Comparison of ENCODE assay signal across 26 mouse cellular contexts in genomic region chr7:144857158-144857557, GRCm38 (mm10). TPM values are rescaled to one million over a fixed set of nuclear protein-coding genes. Genes with fewer than 3 reads are reported as not detected.
A peak's percentile ranks its signal among the peaks of the same experiment; 100 is the strongest.
DNase-seq lines count a peak whose midpoint lies in the region; ATAC-seq and TF ChIP-seq lines count a peak whose summit lies in the region.
"Had no signal": no experiment of that assay in that cellular context is flagged by ENCODE, and none has a peak within 500 bp of the region (broad histone marks: within the 10 kb centered on the region; RNA-seq: fewer than 3 reads in every experiment).

No protein-coding gene starts in this region.

- peak; percentile 48 for ATAC-seq in megakaryocyte progenitor cell, adult 5-6 weeks (replicated peaks; ENCODE audit: poor library complexity)
- ATAC-seq: forebrain, embryonic 15.5 days; intestine, embryonic 16.5 days had no signal

- H3K9ac ChIP-seq in CH12.LX (ENCODE audit: insufficient read depth, low read depth): no peak overlapping the region
- H3K9ac ChIP-seq: embryonic facial prominence, embryonic 15.5 days; forebrain, embryonic 15.5 days; heart, embryonic 15.5 days; hindbrain, embryonic 14.5 days had no signal

- H3K9me3 ChIP-seq in CH12.LX (replicated peaks; ENCODE audit: low read length): peaks cover 12% of the 10 kb centered on the region
- H3K9me3 ChIP-seq: embryonic facial prominence, embryonic 15.5 days; forebrain, embryonic 15.5 days; heart, embryonic 15.5 days had no signal

- dilution Hi-C loops in CH12.LX (cut with MboI; ENCODE audit: extremely low pct_ligation_motif_present, extremely low pct_unique_long_range_greater_than_20kb, low sequenced_read_pairs): no loop called here

- no peak for TF ChIP-seq RAD21 in CH12.LX (IDR thresholded peaks at IDR 0.05; ENCODE audit: low read depth, low read length)

- in situ Hi-C loops in CH12.LX (cut with MboI; ENCODE audit: low pct_ligation_motif_present, low pct_unique_long_range_greater_than_20kb, low sequenced_read_pairs): no loop called here

- no peak overlapping the region for H3K27ac ChIP-seq in CH12.LX (ENCODE audit: insufficient read depth, low read depth)
- H3K27ac ChIP-seq: embryonic facial prominence, embryonic 15.5 days; forebrain, embryonic 15.5 days; heart, adult 2 months; heart, embryonic 15.5 days; hindbrain, embryonic 14.5 days had no signal

- peaks cover 17% of the 10 kb centered on the region for H3K27me3 ChIP-seq in CH12.LX (replicated peaks)

- TF ChIP-seq CTCF in CH12.LX (conservative IDR thresholded peaks at IDR 0.05 in 1 of 2, IDR thresholded peaks at IDR 0.05 in 1 of 2; ENCODE audit: low read depth in 2 of 2, low read length in 2 of 2): no peak

- no peaks in the 10 kb centered on the region for H3K36me3 ChIP-seq in CH12.LX (replicated peaks in 1 of 2; ENCODE audit: control insufficient read depth in 1 of 2, insufficient read depth in 1 of 2, low read length in 1 of 2)
- H3K36me3 ChIP-seq: embryonic facial prominence, embryonic 15.5 days; forebrain, embryonic 15.5 days; heart, embryonic 15.5 days had no signal

- no peak overlapping the region for H3K4me2 ChIP-seq in CH12.LX (ENCODE audit: insufficient read depth, low read depth, poor library complexity, severe bottlenecking)
- H3K4me2 ChIP-seq: embryonic facial prominence, embryonic 15.5 days; forebrain, embryonic 15.5 days; heart, embryonic 11.5 days; heart, embryonic 15.5 days; hindbrain, embryonic 14.5 days had no signal

- H3K4me1 ChIP-seq in CH12.LX (ENCODE audit: control insufficient read depth in 1 of 2, insufficient read depth in 2 of 2): peaks cover 0 to 14% of the 10 kb centered on the region in 2 experiments; a peak in 1 of 4 replicates

- no peaks in the 10 kb centered on the region for H3K79me2 ChIP-seq in CH12.LX (replicated peaks; ENCODE audit: control insufficient read depth, extremely low read depth, insufficient read depth, poor library complexity, severe bottlenecking)

- no peak for TF ChIP-seq EP300 in CH12.LX (IDR thresholded peaks at IDR 0.05; ENCODE audit: low read length)

- no peak overlapping the region for H3K4me3 ChIP-seq in CH12.LX (replicated peaks in 1 of 3; ENCODE audit: low read depth in 2 of 3, low read length in 2 of 3, poor library complexity in 1 of 3)
- H3K4me3 ChIP-seq: embryonic facial prominence, embryonic 15.5 days; erythroblast, embryonic 14.5 days; forebrain, embryonic 15.5 days; heart, adult 2 months; heart, embryonic 15.5 days had no signal

- TF ChIP-seq POLR2A in CH12.LX (IDR thresholded peaks at IDR 0.05; ENCODE audit: low read depth, low read length): no peak

- intact Hi-C loops in left cerebral cortex, postnatal 4 days (cut with DNase I): no loop called here

- DNase-seq in CH12.LX (ENCODE audit: extremely low read depth) (peak; percentile 35), ES-CJ7 (ENCODE audit: low read depth, low spot score) (peak; percentile 85), ZHBTc4 (ENCODE audit: low read depth, low spot score) (peak; percentile 81)
- no peak for DNase-seq in left cerebral cortex, postnatal 4 days
- DNase-seq in lung, postnatal 36 days: no peak
- DNase-seq in adrenal gland, adult 2 months: no peak
- DNase-seq: adrenal gland, postnatal 25 days; cerebellum, adult 18-20 months; cerebellum, adult 9-11 months; cerebellum, postnatal 36 days; gastrocnemius, postnatal 10 days; heart, adult 2 months; heart, postnatal 14 days; kidney, adult 2 months had no signal

TF ChIP-seq in CH12.LX, 34 proteins besides CTCF, POLR2A, EP300 and RAD21:
- TF ChIP-seq BHLHE40 (IDR thresholded peaks at IDR 0.05; ENCODE audit: low read depth, low read length) (no peak), ETS1 (conservative IDR thresholded peaks at IDR 0.05; ENCODE audit: low read depth, low read length) (no peak), POLR2AphosphoS2 (IDR thresholded peaks at IDR 0.05; ENCODE audit: low read depth, low read length) (no peak), MXI1 (IDR thresholded peaks at IDR 0.05; ENCODE audit: low read depth, low read length) (no peak), JUN (IDR thresholded peaks at IDR 0.05; ENCODE audit: insufficient read depth, low read depth, low read length) (no peak), HCFC1 (IDR thresholded peaks at IDR 0.05; ENCODE audit: low read depth, low read length) (no peak), GABPA (IDR thresholded peaks at IDR 0.05; ENCODE audit: insufficient replicate concordance, low read depth, low read length) (no peak), USF1 (IDR thresholded peaks at IDR 0.05; ENCODE audit: low read depth, low read length) (no peak), SMC3 (IDR thresholded peaks at IDR 0.05; ENCODE audit: low read depth, low read length) (no peak), USF2 (conservative IDR thresholded peaks at IDR 0.05; ENCODE audit: low read depth, low read length) (no peak), ZC3H11A (IDR thresholded peaks at IDR 0.05; ENCODE audit: low read depth, low read length) (no peak), IRF4 (IDR thresholded peaks at IDR 0.05; ENCODE audit: low read depth, low read length) (no peak), MEF2A (IDR thresholded peaks at IDR 0.05; ENCODE audit: borderline replicate concordance, low read depth, low read length) (no peak), MAFK (IDR thresholded peaks at IDR 0.05; ENCODE audit: insufficient replicate concordance, low read length) (no peak), E2F4 (IDR thresholded peaks at IDR 0.05; ENCODE audit: insufficient replicate concordance, low read depth, low read length) (no peak)

RNA-seq across cellular contexts. Expression of gene Fgf4, which starts 10.0 kb away (rescaled TPM):
- total RNA-seq in CH12.LX (2012; rRNA removed) (not detected in 2 replicates), CH12.LX (2014; rRNA removed) (not detected in 2 replicates)
- polyA plus RNA-seq in CH12.LX (2012; ENCODE audit: insufficient read length, low read depth): not detected in 2 replicates
- not detected in 2 replicates for total RNA-seq in megakaryocyte progenitor cell, adult 5-6 weeks (2015)
- total RNA-seq in megakaryocyte progenitor cell, adult 5-6 weeks (2017): not detected in 2 replicates
- not detected for total RNA-seq in left cerebral cortex, postnatal 4 days (2021)
- total RNA-seq in adrenal gland, adult 2 months (2021): not detected
- polyA plus RNA-seq in adrenal gland, adult 2 months (2012; rRNA removed): not detected in 2 replicates
- total RNA-seq: adrenal gland, postnatal 25 days; heart, adult 2 months; heart, postnatal 14 days; hematopoietic stem cell, adult 5-6 weeks had no signal
- polyA plus RNA-seq: C2C12; erythroblast, embryonic 14.5 days; forebrain, embryonic 11.5 days; forebrain, embryonic 15.5 days; gonadal fat pad, adult 2 months; heart, adult 2 months; heart, embryonic 11.5 days; heart, embryonic 15.5 days; hindbrain, embryonic 14.5 days; intestine, embryonic 16.5 days; kidney, adult 2 months had no signal

RNA-seq across cellular contexts. Expression of gene Fgf3, which starts 19.3 kb away (rescaled TPM):
- total RNA-seq in CH12.LX (2012; rRNA removed): not detected in 2 replicates
- not detected in 2 replicates for total RNA-seq in CH12.LX (2014; rRNA removed)
- not detected in 2 replicates for polyA plus RNA-seq in CH12.LX (2012; ENCODE audit: insufficient read length, low read depth)
- total RNA-seq in megakaryocyte progenitor cell, adult 5-6 weeks (2015): 1.0 and 2.1 TPM in 2 replicates
- 0.37 and 1.4 TPM in 2 replicates for total RNA-seq in megakaryocyte progenitor cell, adult 5-6 weeks (2017)
- under 1 TPM; 0.44 to 0.72 TPM for total RNA-seq in left cerebral cortex, postnatal 4 days (2021)
- total RNA-seq in adrenal gland, adult 2 months (2021): under 1 TPM; 0.81 to 0.93 TPM
- 3.5 and 4.9 TPM in 2 replicates for polyA plus RNA-seq in adrenal gland, adult 2 months (2012; rRNA removed)
- total RNA-seq: gastrocnemius, postnatal 10 days; heart, adult 2 months; heart, postnatal 14 days had no signal
- polyA plus RNA-seq: C2C12; gonadal fat pad, adult 2 months; heart, adult 2 months; heart, embryonic 15.5 days; intestine, embryonic 16.5 days; kidney, adult 2 months had no signal

RNA-seq across cellular contexts. Expression of gene Fgf15, which starts 39.2 kb away (rescaled TPM):
- total RNA-seq in CH12.LX (2012; rRNA removed) (not detected in 2 replicates), CH12.LX (2014; rRNA removed) (not detected in 2 replicates)
- not detected in 2 replicates for polyA plus RNA-seq in CH12.LX (2012; ENCODE audit: insufficient read length, low read depth)
- not detected in 2 replicates for total RNA-seq in megakaryocyte progenitor cell, adult 5-6 weeks (2015)
- not detected in 2 replicates for total RNA-seq in megakaryocyte progenitor cell, adult 5-6 weeks (2017)
- under 1 TPM; 0.26 to 0.62 TPM for total RNA-seq in left cerebral cortex, postnatal 4 days (2021)
- total RNA-seq in adrenal gland, adult 2 months (2021): under 1 TPM in 1 of 2 experiments, not detected in 1; 0.14 TPM
- 0.07 TPM in 1 of 2 replicates, not detected in the other for polyA plus RNA-seq in adrenal gland, adult 2 months (2012; rRNA removed)
- total RNA-seq: adrenal gland, postnatal 25 days; gastrocnemius, postnatal 10 days; heart, adult 2 months; heart, postnatal 14 days; hematopoietic stem cell, adult 5-6 weeks had no signal
- polyA plus RNA-seq: erythroblast, embryonic 14.5 days; heart, adult 2 months; heart, embryonic 15.5 days; kidney, adult 2 months had no signal

RNA-seq across cellular contexts. Expression of gene LTO1, which starts 57.7 kb away (rescaled TPM):
- total RNA-seq in CH12.LX (2012; rRNA removed) (10.2 and 10.7 TPM in 2 replicates), CH12.LX (2014; rRNA removed) (3.9 and 4.0 TPM in 2 replicates)
- polyA plus RNA-seq in CH12.LX (2012; ENCODE audit: insufficient read length, low read depth): 8.5 and 14.3 TPM in 2 replicates
- 10.2 and 10.3 TPM in 2 replicates for total RNA-seq in megakaryocyte progenitor cell, adult 5-6 weeks (2015)
- 27.4 and 42.9 TPM in 2 replicates for total RNA-seq in megakaryocyte progenitor cell, adult 5-6 weeks (2017)
- 10 to 100 TPM; 33.5 to 36.0 TPM for total RNA-seq in left cerebral cortex, postnatal 4 days (2021)
- total RNA-seq in adrenal gland, adult 2 months (2021): 10 to 100 TPM; 20.5 to 27.0 TPM
- 7.8 and 9.5 TPM in 2 replicates for polyA plus RNA-seq in adrenal gland, adult 2 months (2012; rRNA removed)

Comparison
In these comparisons a context has a peak if more than half of its experiments do, and no peak if none do; other contexts are left out.
1. DNase-seq: peak in CH12.LX (single experiment), ES-CJ7 (single experiment) and ZHBTc4 (single experiment); none in left cerebral cortex, postnatal 4 days (single experiment), lung, postnatal 36 days (single experiment) and adrenal gland, adult 2 months (single experiment).